Mouse (Mus musculus): Measurements from ENCODE around the gene Slc38a5.
A peak's percentile ranks its signal among the peaks of the same experiment; 100 is the strongest.

Gene Slc38a5

GRCm38 (mm10) chrX:8271083-8271820, at the start of gene Slc38a5:
TSS of gene Slc38a5 (plus strand) at chrX:8271133.
- no peak for DNase-seq

GRCm38 (mm10) chrX:8222296-8222677, 48.6 kb upstream of the Slc38a5 start:
- no peak for DNase-seq

- DNase-seq, result peak; percentile 86
Measured at GRCm38 (mm10) chrX:8222678-8223421, 48.1 kb upstream of the Slc38a5 start.

- no peak for DNase-seq
Measured at GRCm38 (mm10) chrX:8223473-8223872, 47.5 kb upstream of the Slc38a5 start.

GRCm38 (mm10) chrX:8230272-8230671, 40.7 kb upstream of the Slc38a5 start:
- DNase-seq, result no peak

GRCm38 (mm10) chrX:8233602-8234001, 37.3 kb upstream of the Slc38a5 start:
- DNase-seq, result no peak

GRCm38 (mm10) chrX:8236704-8237103, 34.2 kb upstream of the Slc38a5 start:
- no peak for DNase-seq

GRCm38 (mm10) chrX:8238804-8239395, 32.0 kb upstream of the Slc38a5 start:
- peak; percentile 74 for DNase-seq

GRCm38 (mm10) chrX:8247680-8248079, 23.3 kb upstream of the Slc38a5 start:
- no peak for DNase-seq

GRCm38 (mm10) chrX:8248542-8249120, 22.3 kb upstream of the Slc38a5 start:
- DNase-seq, result peak; percentile 30

- DNase-seq, result no peak
Measured at GRCm38 (mm10) chrX:8251789-8252333, 19.1 kb upstream of the Slc38a5 start.

GRCm38 (mm10) chrX:8252334-8253285, 18.3 kb upstream of the Slc38a5 start, which contains the start of gene Ftsj1:
TSS of gene Ftsj1 (minus strand) at chrX:8252406.
- peak; percentile 98 for DNase-seq

- no peak for DNase-seq
Measured at GRCm38 (mm10) chrX:8253711-8254110, 17.2 kb upstream of the Slc38a5 start.

GRCm38 (mm10) chrX:8255807-8256206, 15.1 kb upstream of the Slc38a5 start:
- DNase-seq, result no peak

- DNase-seq, result no peak
Measured at GRCm38 (mm10) chrX:8259478-8259877, 11.5 kb upstream of the Slc38a5 start.

GRCm38 (mm10) chrX:8263156-8263804, 7.7 kb upstream of the Slc38a5 start:
- no peak for DNase-seq

- DNase-seq, result no peak
Measured at GRCm38 (mm10) chrX:8264222-8264621, 6.7 kb upstream of the Slc38a5 start.

- DNase-seq, result no peak
Measured at GRCm38 (mm10) chrX:8272000-8272399, 1.1 kb downstream of the Slc38a5 start.

- DNase-seq, result no peak
Measured at GRCm38 (mm10) chrX:8274056-8274455, 3.1 kb downstream of the Slc38a5 start.

GRCm38 (mm10) chrX:8288621-8289020, 17.7 kb downstream of the Slc38a5 start:
- DNase-seq, result no peak

GRCm38 (mm10) chrX:8309302-8309701, 38.4 kb downstream of the Slc38a5 start:
- DNase-seq, result no peak

Measured in heart, adult 11 months (tissue).